Mouse (Mus musculus) kidney, postnatal 14 days (tissue): Measurements from ENCODE around the gene Tlx3.
A peak's percentile ranks its signal among the peaks of the same experiment; 100 is the strongest.

ENCODE experiments used
- DNase-seq: peaks from one replicate; pipeline ENCODE4 v3.0.0; 2022; ENCODE audit warnings: mixed read lengths

The Tlx3 gene

DNA sequence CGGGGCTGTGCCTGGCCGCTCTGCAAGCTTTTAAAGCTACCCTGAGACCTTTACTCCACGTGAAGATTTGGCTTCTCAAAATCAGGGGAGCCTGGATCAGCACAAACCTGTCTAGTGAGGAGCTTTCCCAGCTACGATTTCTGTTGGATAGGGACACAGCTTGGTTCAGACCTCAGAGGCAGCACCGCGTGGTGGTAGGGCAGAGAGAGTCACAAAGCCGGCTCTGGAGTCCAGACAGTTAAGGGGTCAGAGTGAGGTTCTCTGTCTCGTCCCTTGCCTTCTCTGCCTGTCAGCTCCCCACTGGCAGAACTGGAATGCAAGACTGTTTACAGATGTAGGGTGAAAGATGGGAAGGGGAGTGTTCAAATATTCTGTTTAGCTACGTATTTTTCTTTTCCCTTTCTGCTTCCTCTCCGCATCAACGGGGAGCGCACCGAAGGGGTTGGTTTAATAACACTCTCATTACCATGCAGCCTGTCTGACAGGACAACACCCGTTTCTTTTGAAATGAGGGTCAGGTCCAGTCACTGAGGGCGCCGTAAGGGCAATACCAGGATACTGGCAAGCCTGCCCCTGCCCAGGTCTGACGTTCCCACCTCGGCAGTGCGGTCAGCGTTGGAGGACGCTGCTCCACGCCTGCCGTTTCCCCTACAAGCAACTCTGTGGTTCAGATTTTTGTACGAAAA lies 6.8 kb downstream of the Tlx3 start:
- no peak for DNase-seq

DNA sequence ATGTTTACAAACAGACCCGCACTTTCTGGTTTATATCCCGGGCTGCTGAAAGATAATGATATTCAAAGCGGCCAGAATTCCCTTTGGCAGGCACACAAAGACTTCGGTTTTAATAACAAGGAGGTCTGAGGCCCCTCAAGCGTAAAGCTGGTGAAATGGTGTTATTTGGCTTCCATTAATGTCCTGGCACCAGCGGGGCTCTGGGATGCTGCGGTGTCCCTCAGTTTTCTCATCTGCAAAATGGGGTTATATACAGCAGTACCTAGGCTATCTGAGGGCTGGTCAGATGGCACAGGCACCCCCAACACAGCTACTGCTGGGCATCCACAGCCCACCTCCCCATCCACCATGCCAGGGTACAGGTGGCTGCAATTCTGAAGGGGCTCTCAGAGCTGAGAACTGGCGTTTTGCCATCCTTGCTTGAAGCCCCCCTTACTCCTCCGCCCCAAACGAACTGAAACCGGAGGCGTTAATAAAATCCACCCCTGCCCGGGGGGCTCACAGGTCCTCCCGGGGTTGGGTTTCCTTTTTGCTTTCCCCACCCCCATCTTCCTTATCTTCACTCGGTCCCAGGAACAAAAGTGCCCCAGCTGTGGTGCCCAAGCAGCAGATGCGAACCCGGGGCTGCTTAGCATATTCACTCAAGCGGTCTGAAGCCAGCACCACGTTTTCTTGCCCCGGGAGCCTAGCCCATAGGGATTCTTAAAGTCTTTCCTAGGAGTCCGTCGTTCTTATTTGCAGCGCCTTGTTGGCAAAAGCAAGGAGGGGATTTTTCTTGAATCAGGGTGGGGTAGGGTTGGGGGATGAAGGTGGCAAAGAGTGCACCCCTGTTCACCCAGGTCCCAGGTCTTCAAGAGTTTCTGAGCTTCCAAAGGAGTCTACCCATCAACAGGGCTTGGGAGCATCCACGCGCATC lies 7.6 kb downstream of the Tlx3 start:
- no peak for DNase-seq

DNA sequence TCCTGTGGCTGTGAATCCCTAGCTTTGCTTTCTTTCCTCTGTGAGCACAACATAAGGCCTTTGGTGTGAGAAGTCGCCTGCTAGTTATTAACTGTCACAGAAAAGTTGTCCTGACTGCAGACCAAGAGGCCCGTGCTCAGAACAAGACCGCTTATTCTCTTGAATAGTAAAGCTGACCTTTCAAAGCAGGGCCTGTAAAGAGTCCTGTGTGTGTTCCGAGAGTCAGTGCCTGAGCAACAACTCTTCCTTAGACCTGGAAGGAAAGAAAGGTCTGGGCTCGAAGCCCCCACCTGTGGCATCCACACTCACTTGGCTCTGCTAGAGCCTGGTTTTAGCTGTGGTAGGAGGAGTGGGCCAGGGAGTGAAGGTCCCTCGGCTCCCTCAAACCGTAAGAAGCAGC lies 8.3 kb downstream of the Tlx3 start:
- no peak for DNase-seq

DNA sequence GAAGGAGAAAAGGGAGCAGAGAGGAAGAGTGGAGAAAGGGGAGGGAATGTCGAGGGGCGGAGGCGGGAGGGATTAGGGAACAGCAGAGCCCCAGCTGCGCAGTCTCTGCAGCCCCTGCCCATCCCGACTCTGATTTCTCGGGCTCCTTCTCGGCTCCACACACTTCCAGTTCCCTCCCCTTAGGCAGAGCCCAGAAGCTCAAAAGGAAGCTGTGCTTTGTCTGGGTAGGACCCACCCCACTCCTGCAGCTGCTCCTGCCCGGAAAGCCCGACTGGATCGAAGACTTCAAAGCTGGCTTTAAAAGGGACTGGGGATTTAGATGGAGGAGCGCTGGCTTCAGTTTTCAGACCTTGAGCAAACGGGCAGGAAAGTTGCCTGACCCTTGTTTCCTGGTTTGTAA lies 9.7 kb downstream of the Tlx3 start:
- no peak for DNase-seq

DNA sequence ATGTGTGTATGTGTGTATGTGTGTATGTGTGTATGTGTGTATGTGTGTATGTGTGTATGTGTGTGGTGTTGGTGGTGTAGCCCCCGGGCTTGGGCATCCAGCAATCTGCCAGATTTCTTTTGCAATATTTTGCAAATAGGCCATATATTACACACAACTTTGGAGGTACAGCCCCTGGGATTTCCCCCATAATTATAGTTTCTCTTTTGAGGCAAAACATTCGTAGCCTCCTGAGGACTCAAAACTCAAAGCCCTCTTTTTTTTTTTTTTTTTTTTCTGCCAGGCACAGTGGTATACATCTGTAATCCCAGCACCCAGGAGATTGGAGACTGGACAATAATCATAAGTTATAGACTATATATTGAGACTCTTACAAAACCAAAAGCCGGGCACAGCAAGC lies 21.6 kb downstream of the Tlx3 start:
- DNase-seq = no peak

DNA sequence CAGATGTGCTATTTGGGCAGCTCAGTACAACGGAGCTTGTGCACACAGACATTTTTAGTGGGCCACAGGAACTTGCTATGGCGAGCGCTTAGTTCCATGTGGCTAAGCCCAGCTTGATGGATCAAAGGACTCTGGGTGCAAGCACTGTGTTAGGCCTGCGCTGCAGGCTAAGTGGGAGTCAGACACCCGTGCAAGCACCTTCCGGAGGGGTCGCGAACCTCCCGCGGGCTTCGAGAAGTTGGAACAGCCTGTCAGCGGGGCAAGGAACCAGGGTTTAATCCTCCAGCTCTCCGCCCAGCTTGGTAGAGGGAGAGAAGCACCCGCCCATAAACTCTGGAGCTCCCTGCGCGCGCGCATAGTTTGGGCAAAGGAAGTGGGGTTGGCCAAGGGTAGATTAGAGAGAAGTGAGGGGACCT lies 22.7 kb downstream of the Tlx3 start:
- no peak for DNase-seq

DNA sequence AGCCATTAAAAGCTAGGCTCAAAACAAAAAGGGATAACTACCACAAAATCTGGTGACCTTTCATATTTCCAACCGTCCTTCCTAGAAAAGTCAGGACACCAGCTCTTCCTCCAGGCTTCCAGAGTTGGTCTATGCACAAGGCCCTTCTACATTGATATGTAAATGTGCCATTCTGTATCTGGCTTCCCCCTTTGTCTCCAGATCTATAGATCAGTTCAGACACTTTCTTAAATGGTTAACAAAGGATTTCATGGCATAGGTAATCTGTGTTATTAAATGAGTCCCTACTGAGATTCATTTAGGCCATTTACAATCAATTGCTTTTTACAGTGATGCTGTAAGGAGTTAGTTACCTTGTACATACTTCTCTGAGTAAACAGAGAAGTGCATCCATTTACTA lies 23.6 kb downstream of the Tlx3 start:
- DNase-seq = no peak

DNA sequence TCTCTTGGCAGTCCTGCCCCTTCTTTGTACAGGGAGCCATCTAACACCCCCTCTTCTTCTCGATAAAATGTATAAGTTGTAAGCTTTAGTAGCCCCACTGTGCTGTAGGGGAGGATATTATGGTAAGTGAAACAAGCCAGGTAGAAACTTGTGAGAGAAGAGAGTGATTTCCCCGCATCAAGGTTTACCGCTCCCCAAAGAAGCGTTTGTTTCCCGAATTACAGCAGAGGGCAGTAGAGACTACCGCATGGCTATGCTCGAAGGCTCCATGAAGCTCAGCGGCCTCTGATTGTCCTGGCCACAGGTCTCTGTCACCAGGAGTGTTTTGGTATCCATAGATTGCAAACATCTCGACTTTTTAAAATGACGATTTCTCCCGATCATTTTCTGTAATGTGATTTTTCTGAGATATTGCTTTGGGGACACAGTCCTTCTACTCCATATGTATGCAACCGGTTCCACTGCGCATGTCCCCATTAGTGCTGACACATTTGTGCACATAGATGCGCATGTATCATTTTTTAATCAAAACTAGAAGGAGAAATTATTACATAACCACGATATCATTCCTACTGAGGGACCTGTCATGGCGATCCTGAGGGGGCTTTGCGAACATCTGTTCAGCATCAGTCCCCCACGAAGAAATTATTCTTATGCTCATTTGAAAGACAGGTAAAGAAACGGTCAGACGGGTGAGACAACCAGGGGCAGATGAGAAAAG lies 26.7 kb downstream of the Tlx3 start:
- peak; percentile 51 for DNase-seq

DNA sequence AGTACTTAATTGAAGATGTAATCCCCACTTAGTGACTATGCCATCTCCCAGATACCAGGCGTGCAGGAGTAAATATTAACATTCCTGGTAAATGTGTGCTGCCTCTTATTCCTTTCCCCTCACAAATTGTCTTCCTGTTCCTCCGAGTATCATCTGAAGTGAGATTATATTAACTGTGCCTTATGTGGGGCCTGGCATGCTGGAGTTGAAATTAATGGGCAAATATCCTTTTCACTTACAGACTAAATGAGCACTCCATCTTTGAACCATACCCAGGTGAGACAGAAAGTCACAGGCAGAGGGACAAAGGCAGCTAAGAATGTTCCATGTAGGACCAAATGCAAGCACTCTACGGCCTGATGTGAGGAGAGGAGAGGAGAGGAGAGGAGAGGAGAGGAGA lies 27.6 kb downstream of the Tlx3 start:
- DNase-seq = no peak

DNA sequence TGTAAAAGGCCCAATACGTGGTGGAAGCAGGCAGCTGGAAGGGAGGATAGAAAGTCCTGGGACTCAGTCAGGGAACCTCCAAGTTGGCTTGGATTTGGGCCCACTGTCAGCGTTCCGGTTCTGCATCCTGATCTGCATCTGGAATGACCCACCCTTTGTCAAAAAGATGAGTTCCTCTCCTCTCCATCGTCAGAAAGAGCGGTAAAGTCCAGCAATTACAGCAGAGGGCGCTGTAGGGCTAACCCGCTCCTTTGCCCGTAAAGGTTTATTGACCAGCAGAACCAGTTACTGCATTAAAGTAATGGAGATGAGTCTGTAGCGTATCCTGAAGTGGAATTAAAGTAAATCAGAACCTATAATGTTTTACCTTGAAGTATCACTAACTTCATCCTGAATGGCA lies 32.9 kb downstream of the Tlx3 start:
- peak; percentile 40 for DNase-seq

DNA sequence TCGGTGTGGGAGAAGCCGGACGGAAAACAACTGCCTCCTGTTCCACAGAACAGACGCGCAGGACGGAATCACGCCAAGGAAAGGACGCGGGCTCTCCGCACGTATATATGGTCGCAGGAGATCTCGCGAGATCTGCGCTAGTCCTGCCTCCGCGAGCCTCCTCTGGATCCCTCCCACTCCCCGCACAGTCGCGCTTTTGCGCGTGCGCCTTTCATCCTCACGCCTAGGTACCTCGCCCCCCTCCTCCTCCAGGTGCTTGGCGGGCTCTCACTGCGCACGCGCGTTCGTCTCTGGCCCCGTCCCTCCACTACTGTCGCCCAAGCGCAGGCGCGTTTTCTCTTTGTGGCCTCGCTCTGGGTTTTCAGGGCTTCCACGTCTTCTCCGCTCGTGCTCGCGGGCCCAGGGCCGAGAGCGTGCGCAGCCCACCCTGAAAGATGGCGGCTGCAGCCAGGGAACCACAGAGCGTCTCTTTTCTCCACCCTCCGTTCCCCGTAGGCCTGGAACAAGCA lies 40.3 kb downstream of the Tlx3 start, which contains the start of gene Npm1:
TSS of gene Npm1 (minus strand) at position 209 of the 509 bp plus-strand sequence.
- peak; percentile 100 for DNase-seq

DNA sequence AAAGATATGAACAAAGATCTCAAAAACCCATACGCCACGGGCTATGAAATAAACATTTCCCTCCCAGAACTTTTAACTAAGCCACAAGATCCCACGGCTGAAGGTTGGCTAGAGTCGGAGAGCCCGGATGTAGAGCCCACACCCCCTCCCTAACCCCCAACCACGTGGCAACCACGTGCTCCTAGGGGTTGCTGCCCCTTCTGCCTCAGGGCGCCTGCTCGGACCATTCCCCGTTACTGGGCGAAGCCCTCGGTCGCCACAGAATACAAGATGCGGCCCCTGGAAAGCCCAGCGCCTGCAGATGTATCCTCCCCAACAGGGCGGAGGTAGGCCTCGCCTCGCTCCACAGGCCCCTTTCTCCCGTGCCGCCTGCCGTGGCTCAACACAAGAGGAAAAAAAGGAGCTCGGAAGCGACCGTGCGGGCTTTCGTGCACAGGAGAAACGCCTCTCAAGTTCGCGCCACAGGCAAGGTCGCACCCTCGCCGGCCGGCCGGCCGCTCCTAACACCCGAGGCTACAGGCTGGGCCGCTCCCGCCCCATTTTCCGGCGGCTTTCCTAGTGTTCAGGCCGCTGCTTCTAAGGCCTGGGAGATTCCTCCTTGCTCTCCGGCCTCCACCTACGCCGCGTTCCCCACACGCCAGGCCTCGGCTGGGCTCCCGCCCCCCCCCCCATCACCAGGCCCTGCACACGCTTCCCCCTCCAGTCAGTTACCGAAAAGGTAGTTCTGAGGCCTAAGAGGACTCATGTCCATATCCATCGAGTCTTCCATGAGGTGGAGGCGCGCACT lies 41.0 kb downstream of the Tlx3 start:
- DNase-seq = peak; percentile 77

DNA sequence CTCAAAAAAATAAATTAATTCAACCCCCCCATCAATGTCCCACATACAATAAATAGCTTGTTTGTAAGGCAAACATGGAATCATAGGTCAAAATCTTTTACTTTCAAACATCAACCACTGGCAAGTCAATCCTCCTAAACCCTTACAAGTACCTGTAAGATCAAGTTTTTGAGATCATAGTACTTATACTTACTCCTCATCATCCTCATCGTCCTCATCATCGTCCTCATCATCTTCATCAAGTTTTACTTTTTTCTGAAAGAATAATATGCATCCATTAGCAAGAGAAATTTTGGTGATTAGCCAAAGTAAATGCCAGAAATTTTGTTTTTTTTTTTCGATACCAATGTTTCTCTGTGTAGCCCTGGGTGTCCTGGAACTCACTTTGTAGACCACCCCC lies 43.6 kb downstream of the Tlx3 start:
- no peak for DNase-seq

DNA sequence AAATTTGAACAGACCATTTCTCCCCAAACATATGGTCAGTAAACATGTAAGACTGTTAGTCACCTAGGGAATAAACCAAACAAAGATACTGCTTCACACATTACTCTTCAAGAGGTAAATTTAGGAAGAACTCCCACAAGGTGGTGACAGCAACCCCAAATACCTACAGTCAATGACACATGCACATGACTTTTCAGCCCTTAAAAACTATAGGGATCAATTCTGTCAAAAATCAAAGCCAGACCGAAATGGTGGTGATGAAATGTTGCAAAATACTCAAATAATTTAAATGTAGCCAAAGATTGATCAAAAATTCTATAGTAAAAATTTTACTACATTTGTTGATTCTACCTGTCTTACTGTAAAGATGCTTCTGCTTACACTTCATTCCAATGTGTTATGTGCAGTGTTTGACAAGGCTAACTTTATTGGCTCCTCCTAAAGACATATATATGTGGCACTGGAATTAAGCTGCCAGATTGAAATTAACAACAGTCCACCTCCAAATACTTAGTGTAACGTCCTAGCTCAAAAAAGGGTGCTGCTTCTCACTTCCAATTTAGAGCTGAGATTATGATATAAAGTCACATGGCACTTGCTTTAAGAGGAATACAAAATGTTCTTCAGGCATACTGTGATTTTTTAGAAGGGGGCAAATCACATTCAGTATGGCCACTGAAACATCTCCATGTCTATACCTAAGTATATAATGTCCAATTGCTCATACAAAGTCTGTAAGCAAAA lies 45.8 kb downstream of the Tlx3 start:
- DNase-seq = no peak

DNA sequence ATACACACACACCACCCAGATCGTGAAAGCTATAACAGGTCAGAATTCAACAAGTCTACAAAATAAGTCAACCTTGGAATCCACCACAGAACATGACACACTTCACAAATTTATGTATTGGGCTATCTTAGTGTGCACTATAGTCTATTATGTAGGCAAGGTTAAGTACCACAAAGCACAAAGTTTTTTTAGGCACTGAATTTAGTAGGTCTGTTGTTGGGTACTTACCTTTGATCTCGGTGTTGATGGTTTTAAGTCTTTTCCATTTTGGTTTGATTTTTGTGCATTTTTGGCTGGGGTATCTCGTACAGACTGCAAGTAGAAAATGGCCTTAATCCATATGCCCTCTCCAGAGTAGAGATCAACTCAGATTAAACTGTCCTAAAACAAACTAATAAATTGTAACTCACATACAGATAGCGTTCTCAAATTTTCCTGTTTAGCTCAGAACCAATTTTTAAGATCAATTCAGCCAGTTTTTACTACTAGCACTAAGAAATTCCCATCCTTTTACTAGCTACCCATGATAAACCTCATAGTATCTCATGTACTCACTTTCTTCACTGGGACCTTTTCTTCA lies 46.9 kb downstream of the Tlx3 start:
- no peak for DNase-seq

DNA sequence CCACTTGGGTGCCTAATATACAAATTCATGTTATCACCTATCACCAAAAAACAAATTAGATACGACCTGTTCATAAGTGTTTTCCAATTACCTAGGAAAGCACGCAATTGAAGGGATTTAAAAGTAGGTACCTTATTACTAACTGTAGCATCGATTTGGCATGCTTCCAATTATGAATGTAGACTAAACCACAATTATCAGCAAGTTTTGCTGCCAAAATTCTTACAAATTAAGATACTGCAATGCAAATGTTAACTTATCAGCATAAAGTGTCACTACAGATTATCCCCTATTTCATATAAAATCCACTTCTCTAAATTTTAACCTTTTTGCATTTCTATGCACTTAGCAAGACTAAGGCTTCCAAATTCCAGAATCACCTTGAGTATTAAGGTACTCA lies 48.9 kb downstream of the Tlx3 start:
- no peak for DNase-seq

DNA sequence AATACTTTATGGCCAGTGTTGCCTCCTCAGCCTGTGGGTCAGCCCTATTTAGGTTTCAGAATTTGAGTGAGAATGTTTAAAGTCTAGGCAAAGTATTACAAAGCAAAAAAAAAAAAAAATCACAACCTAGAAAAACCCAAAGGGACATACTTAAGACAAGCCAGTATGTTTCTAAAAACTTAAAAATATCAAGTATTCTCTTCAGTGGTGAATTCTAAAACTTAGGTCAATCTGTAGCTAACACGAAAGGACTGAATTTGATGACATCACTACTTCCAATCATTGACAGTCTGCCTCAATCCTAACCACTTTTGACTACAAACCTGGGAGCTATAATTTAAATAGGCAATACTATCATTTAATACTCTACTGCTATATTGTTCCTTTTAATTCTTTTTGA lies 50.4 kb downstream of the Tlx3 start:
- no peak for DNase-seq

DNA sequence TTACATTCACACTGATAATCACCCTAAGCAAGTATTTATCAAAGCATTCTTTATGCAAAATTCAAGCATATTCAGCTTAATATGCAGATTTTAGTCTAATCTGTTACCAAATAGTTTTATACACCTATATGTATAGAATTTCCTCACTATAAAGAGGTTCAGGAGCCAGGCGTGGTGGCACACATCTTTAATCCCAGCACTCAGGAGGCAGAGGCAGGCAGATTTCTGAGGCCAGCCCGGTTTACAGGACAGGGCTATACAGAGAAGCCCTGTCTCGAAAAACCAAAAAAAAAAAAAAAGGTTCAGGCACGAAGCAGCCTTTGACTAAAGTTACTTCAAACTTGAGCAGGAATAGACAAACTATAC lies 51.6 kb downstream of the Tlx3 start:
- no peak for DNase-seq

DNA sequence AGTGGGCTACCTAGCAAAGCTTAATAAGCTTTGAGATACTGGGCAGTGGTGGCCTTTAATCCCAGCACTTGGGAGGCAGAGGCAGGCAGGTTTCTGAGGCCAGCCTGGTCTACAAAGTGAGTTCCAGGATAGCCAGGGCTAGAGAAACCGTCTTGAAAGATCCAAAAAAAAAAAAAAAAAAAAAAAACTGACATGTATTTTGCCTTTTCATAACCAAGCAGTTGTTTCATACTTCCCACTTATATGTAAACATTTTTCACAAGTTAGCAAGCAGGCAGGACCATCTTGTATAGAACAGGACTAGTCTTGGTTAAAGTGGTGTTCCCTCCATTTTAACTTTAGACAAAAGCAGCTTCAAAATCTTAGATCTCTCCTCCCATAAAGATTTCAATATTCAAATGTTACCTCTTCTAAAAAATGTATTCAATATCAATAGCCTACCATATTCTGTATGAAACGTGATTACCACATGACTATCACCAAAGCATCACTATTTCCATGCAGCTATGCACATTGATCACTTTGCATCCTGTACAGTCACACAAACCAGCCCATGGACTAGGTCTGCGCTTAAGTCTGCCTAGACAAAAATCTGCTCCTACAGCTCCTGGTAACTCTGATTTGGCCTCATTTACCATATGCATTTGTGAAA lies 52.1 kb downstream of the Tlx3 start:
- DNase-seq = no peak
